Mouse (Mus musculus): ENCODE measurements around the gene Hoxd12.

DNA sequence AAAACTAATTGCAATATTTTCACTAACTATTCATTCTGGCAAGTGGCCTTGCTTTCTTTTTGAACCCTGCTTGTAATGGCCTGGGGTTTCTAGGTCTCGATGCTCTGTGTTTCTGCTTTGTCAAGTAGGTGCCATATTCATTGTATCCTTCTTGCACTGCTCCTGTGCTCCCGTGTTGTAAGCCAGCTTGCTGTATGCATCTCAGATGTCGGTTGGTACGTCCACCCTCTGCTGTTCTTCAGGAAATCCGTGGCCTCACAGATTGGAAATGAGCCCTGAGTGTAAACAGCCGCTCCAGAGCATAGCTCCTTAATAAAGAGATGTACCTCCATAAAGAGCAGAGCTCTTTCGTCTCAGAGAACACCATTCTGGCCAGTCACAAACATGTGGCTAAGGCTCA is 32.8 kb downstream of the Hoxd12 start:
- TF ChIP-seq CTCF (IDR thresholded peaks at IDR 0.05; ENCODE audit: low read depth) (no peak), EP300 (IDR thresholded peaks at IDR 0.05; ENCODE audit: low read depth) (no peak)

Measured in heart, postnatal 0 days (tissue).